Mouse (Mus musculus) testis, adult 2 months (tissue): Measurements from ENCODE around the gene Muc3a.

ENCODE experiments used
- CTCF ChIP-seq: fragments of 200-500 bp; IDR thresholded peaks from 2 replicates; pipeline ENCODE4 v1.5.1; 2012; ENCODE audit warnings: low read depth, mild to moderate bottlenecking, inconsistent platforms, low read length, moderate library complexity; ENCODE audit not compliant: control insufficient read depth, insufficient read depth, insufficient replicate concordance
- POLR2A ChIP-seq: fragments of 200-500 bp; IDR thresholded peaks from 2 replicates; pipeline ENCODE4 v1.6.1; 2012; ENCODE audit warnings: low read depth, mild to moderate bottlenecking, inconsistent platforms, low read length, moderate library complexity; ENCODE audit not compliant: control insufficient read depth

DNA sequence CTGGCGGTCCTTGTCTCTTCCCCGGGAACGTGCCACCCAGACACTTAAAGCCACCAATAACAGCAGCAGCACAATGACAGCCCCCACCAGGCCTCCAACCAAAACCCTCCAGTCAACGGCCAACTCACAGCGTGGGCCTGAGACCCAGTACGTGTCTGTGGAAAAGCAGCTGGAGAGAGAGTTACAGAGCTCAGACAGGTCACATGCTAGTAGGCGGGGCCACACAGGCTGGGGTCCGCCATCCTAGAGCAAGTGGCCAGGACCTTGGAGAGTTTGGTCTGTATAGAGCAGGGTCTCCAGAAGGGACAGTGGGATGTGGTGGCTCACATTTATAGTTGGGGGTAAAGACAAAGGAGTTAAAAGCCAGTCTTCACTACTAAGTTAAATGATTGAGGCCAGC, 1.5 kb downstream of the Muc3a start:
- TF ChIP-seq POLR2A: no peak
- TF ChIP-seq CTCF: no peak
